12 mouse cellular contexts compared by ENCODE assay signal in the genomic region with DNA sequence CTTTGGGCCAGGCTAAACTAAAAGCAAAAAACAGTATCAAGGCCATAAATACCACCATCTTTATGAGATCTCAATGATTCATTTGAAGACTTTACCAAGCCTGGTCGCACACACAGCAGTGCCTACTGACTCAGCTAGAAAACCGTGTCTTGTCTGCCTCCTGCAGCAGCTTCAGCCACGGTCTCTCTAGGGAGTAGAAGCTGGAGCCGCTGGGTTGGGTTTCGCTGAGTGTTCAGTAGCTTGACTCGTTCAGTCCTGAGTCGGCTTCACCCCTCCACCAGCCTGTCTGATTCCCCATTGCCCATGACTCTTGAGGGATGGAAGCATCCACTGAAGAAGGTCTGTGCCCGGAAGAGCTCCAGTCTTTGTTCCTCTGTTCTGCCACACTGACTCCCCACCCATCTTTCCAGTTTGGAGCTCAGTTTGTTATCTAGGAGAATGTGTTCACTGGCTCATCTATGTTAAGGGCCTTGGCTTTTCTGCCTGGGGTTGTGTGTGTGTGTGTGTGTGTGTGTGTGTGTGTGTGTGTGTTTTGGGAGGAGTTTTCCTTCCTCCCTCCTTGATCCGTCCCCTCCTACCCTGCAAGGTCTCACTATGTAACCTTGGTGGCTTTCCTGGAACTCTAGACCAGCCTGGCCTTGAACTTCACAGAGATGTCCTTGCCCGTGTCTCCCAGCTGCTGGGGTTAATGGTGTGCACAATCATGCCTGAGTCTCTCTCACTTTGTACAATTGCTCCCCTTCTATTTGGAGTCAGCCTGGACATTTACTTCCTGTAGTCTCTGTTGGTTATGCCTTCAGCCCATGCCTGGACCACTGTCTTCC. TPM values are rescaled to one million over a fixed set of nuclear protein-coding genes. Genes with fewer than 3 reads are reported as not detected.
A peak's percentile ranks its signal among the peaks of the same experiment; 100 is the strongest.
DNase-seq lines count a peak whose midpoint lies in the region; ATAC-seq and TF ChIP-seq lines count a peak whose summit lies in the region.
"Had no signal": no experiment of that assay in that cellular context is flagged by ENCODE, and none has a peak within 500 bp of the region (broad histone marks: within the 10 kb centered on the region; RNA-seq: fewer than 3 reads in every experiment).

No protein-coding gene starts in this region.

- peaks cover 24% of the 10 kb centered on the region for H3K4me1 ChIP-seq in midbrain, embryonic 13.5 days (replicated peaks)
- H3K4me1 ChIP-seq in midbrain, postnatal 0 days (ENCODE audit: insufficient read depth, low read length): no peaks in the 10 kb centered on the region
- H3K4me1 ChIP-seq in embryonic facial prominence, embryonic 13.5 days: peaks cover 70% of the 10 kb centered on the region
- H3K4me1 ChIP-seq in neural tube, embryonic 15.5 days: peaks cover 18% of the 10 kb centered on the region

- no peaks in the 10 kb centered on the region for H3K36me3 ChIP-seq in midbrain, embryonic 13.5 days
- no peaks in the 10 kb centered on the region for H3K36me3 ChIP-seq in midbrain, postnatal 0 days (ENCODE audit: insufficient read depth, low read length)
- H3K36me3 ChIP-seq in embryonic facial prominence, embryonic 13.5 days: no peaks in the 10 kb centered on the region
- no peaks in the 10 kb centered on the region for H3K36me3 ChIP-seq in neural tube, embryonic 15.5 days

- H3K9me3 ChIP-seq in midbrain, embryonic 13.5 days: no peaks in the 10 kb centered on the region
- H3K9me3 ChIP-seq in midbrain, postnatal 0 days (ENCODE audit: low read length): no peaks in the 10 kb centered on the region
- no peaks in the 10 kb centered on the region for H3K9me3 ChIP-seq in embryonic facial prominence, embryonic 13.5 days
- H3K9me3 ChIP-seq in neural tube, embryonic 15.5 days (replicated peaks): no peaks in the 10 kb centered on the region

- no peak for TF ChIP-seq CTCF in gastrocnemius, adult 2 months (IDR thresholded peaks at IDR 0.05)
- no peak for TF ChIP-seq CTCF in midbrain, postnatal 0 days (IDR thresholded peaks at IDR 0.05)

- H3K4me3 ChIP-seq in gastrocnemius, adult 2 months: no peak overlapping the region
- no peak overlapping the region for H3K4me3 ChIP-seq in midbrain, embryonic 13.5 days (replicated peaks)
- H3K4me3 ChIP-seq in midbrain, postnatal 0 days (ENCODE audit: low read depth, low read length): no peak overlapping the region
- H3K4me3 ChIP-seq in embryonic facial prominence, embryonic 13.5 days: no peak overlapping the region
- no peak overlapping the region for H3K4me3 ChIP-seq in neural tube, embryonic 15.5 days (replicated peaks)

- no peak overlapping the region for H3K9ac ChIP-seq in midbrain, embryonic 13.5 days (replicated peaks)
- H3K9ac ChIP-seq in midbrain, postnatal 0 days (replicated peaks; ENCODE audit: low read length, poor library complexity, severe bottlenecking): no peak overlapping the region
- no peak overlapping the region for H3K9ac ChIP-seq in embryonic facial prominence, embryonic 13.5 days
- H3K9ac ChIP-seq in neural tube, embryonic 15.5 days (replicated peaks): no peak overlapping the region

- H3K27ac ChIP-seq in gastrocnemius, adult 2 months: peak overlapping the region; percentile 20; the same call in 1 of the 2 replicates
- no peak overlapping the region for H3K27ac ChIP-seq in midbrain, embryonic 13.5 days
- H3K27ac ChIP-seq in midbrain, postnatal 0 days (ENCODE audit: low read depth, low read length): no peak overlapping the region
- H3K27ac ChIP-seq in embryonic facial prominence, embryonic 13.5 days: peak overlapping the region; percentile 24; the same call in 1 of the 2 replicates
- H3K27ac ChIP-seq in neural tube, embryonic 15.5 days (replicated peaks): no peak overlapping the region

- intact Hi-C loops in gastrocnemius, adult 2 months (cut with DNase I): no loop called here

- no peaks in the 10 kb centered on the region for H3K27me3 ChIP-seq in midbrain, embryonic 13.5 days
- H3K27me3 ChIP-seq in midbrain, postnatal 0 days (ENCODE audit: insufficient read depth, low read length): no peaks in the 10 kb centered on the region
- H3K27me3 ChIP-seq in embryonic facial prominence, embryonic 13.5 days: no peaks in the 10 kb centered on the region
- no peaks in the 10 kb centered on the region for H3K27me3 ChIP-seq in neural tube, embryonic 15.5 days (replicated peaks)

- ATAC-seq in midbrain, embryonic 13.5 days: 0 out of 2 replicates have a peak, but pooled peaks have one; percentile 3
- ATAC-seq in midbrain, postnatal 0 days (ENCODE audit: low FRiP score): no peak
- no peak for ATAC-seq in embryonic facial prominence, embryonic 13.5 days (ENCODE audit: insufficient number of reproducible peaks, insufficient read depth, low FRiP score, low TSS enrichment, low read depth)
- ATAC-seq in neural tube, embryonic 15.5 days (ENCODE audit: low FRiP score): 0 out of 2 replicates have a peak, but pooled peaks have one; percentile 5
- no peak for ATAC-seq in inflammation-experienced regulatory T-cells, adult 6 months
- ATAC-seq: intestine, postnatal 0 days had no signal

- H3K4me2 ChIP-seq in midbrain, embryonic 13.5 days (replicated peaks): no peak overlapping the region
- no peak overlapping the region for H3K4me2 ChIP-seq in midbrain, postnatal 0 days (ENCODE audit: low read depth, low read length, poor library complexity, severe bottlenecking)
- H3K4me2 ChIP-seq in embryonic facial prominence, embryonic 13.5 days: no peak overlapping the region
- H3K4me2 ChIP-seq in neural tube, embryonic 15.5 days: no peak overlapping the region

- peak; percentile 32 for DNase-seq in gastrocnemius, adult 2 months
- no peak for DNase-seq in gastrocnemius, postnatal 4 days (ENCODE audit: low spot score in 2 of 2)
- DNase-seq in midbrain, postnatal 0 days (ENCODE audit: low spot score): no peak
- DNase-seq in retina, embryonic 14.5 days (ENCODE audit: low spot score): no peak
- DNase-seq: cerebellum, adult 9-10 months; gastrocnemius, postnatal 25 days; left cerebral cortex, postnatal 4 days had no signal

- WGBS in midbrain, embryonic 13.5 days: 67% methylated on average over 10 of the region's 10 CpGs
- WGBS in midbrain, postnatal 0 days: 60% methylated on average over 10 of the region's 10 CpGs
- 54% methylated on average over 10 of the region's 10 CpGs for WGBS in embryonic facial prominence, embryonic 13.5 days
- WGBS in neural tube, embryonic 15.5 days: 59% methylated on average over 10 of the region's 10 CpGs

RNA-seq across cellular contexts. Expression of a gene that starts 13.1 kb away (rescaled TPM):
- total RNA-seq in gastrocnemius, adult 2 months (2021): 10 to 100 TPM in 1 of 2 experiments, 1 to 10 TPM in 1; 8.7 to 14.3 TPM
- total RNA-seq in gastrocnemius, postnatal 4 days (2021): 10 to 100 TPM; 32.3 to 37.0 TPM
- polyA plus RNA-seq in midbrain, embryonic 13.5 days (2015; fragmentation: Nextera tagmentation; extraction: Ambion mirVana): 53.4 and 55.1 TPM in 2 replicates
- total RNA-seq in midbrain, postnatal 0 days (2014; rRNA removed): 79.4 and 80.0 TPM in 2 replicates
- 58.4 and 59.2 TPM in 2 replicates for polyA plus RNA-seq in midbrain, postnatal 0 days (2015; fragmentation: Nextera tagmentation; extraction: Ambion mirVana)
- polyA plus RNA-seq in embryonic facial prominence, embryonic 13.5 days (2015; fragmentation: Nextera tagmentation; extraction: Ambion mirVana): 65.4 and 78.8 TPM in 2 replicates
- polyA plus RNA-seq in neural tube, embryonic 15.5 days (2015; fragmentation: Nextera tagmentation; extraction: Ambion mirVana): 61.8 and 70.4 TPM in 2 replicates
- 100 to 1,000 TPM in 2 of 3 experiments, 10 to 100 TPM in 1; 97.0 to 142 (median 135) TPM for polyA plus RNA-seq in inflammation-experienced regulatory T-cells, adult 6 months (2017; shearing (Covaris generic))

Comparison
In these comparisons a context has a peak if more than half of its experiments do, and no peak if none do; other contexts are left out.
1. ATAC-seq: peak in midbrain, embryonic 13.5 days (single experiment) and neural tube, embryonic 15.5 days (single experiment); none in midbrain, postnatal 0 days (single experiment), embryonic facial prominence, embryonic 13.5 days (single experiment) and inflammation-experienced regulatory T-cells, adult 6 months (single experiment).
2. H3K27ac ChIP-seq: peak in gastrocnemius, adult 2 months (single experiment) and embryonic facial prominence, embryonic 13.5 days (single experiment); none in midbrain, embryonic 13.5 days (single experiment), midbrain, postnatal 0 days (single experiment) and neural tube, embryonic 15.5 days (single experiment).